Mouse (Mus musculus) CD4-positive, CD25-positive, alpha-beta regulatory T cell, adult 4 months (primary cell): ENCODE data around the gene Slc25a28. TPM values are rescaled to one million over a fixed set of nuclear protein-coding genes. Genes with fewer than 3 reads are reported as not detected.

ENCODE experiments used
- ATAC-seq: one replicate; pipeline ENCODE4 v1.8.0; 2017
- polyA plus RNA-seq, 2 experiments: library from polyadenylated mRNA; unstranded; fragments of 100-300 nt; shearing (Covaris generic); gene quantifications; one replicate each; pipeline ENCODE4 v1.2.1; 2017

Slc25a28 gene
- polyA plus RNA-seq, 2 experiments from 2014 or later, result 9.8 to 12.6 TPM

DNA sequence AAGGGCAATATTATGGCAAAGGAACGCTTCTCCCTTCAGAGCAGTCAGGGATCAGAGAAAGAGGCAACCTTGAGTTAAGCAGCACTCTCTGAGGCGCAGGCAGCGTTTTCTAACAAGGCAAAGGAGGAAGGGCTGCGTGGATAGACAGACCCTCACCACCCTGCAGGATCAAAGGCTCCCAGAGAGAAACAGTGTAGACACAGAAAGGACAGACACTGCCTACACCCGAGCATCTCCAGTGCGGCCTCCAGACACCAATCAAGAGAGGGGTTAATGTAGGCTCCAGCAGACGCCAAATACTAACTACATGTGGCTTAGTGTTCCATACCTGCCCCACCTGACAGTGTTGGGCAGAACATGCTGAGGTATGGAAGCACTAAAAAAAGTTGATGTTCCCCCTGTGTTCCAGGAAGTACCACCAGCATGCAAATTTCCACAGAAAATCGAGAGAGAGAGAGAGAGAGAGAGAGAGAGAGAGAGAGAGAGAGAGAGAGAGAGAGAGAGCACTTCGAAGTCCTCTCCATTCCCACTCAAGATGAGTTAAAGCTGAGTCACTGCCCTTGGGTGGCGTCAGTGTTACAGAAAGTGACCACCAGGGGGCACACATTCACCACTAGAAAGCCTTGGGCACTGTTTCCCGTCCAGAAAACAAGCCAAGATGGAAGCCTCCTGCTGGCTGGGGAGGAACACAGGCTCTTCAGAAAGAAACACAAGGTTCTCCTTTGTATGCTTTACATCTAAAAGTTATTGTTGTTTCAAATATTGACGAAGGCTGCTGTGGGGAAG is 44.0 kb downstream of the Slc25a28 start:
- ATAC-seq, result peak; percentile 90

DNA sequence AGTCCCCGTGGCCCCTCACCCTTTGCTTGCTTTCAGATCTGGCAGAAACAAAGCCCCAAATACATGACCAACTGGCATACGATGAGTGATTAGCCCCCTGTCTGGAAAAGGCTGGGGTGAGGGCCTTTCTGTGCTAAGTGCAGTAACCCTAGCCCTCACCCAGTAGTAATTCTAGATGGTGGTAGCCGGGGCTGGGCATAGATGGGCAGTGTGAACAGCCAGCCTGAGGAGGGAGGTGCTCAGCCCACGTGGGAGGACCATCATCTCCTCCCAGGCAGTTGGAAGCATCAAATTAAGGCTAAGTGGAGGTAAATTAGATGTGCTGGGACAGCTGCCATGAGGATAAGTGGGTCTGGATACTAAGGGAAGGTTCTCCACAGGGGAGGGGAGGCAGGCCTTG is 45.6 kb downstream of the Slc25a28 start:
- no peak for ATAC-seq

DNA sequence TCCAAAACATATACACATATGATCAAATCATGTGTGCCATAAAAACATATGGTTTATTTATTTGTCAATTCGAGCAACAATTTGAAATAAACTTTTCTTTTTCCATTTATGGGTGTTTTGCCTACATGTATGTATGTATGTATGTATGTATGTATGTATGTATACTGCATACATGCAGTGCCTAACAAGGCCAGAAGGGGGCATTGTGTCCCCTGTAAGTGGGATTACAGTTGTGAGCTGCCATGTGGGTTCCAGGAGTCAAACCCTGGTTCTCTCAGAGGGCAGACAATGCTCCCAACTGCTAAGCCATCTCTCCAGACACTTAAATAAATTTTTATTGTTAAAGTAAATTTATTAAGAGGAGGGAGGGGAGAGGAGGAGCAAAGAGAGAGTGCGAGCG is 47.3 kb downstream of the Slc25a28 start:
- no peak for ATAC-seq

DNA sequence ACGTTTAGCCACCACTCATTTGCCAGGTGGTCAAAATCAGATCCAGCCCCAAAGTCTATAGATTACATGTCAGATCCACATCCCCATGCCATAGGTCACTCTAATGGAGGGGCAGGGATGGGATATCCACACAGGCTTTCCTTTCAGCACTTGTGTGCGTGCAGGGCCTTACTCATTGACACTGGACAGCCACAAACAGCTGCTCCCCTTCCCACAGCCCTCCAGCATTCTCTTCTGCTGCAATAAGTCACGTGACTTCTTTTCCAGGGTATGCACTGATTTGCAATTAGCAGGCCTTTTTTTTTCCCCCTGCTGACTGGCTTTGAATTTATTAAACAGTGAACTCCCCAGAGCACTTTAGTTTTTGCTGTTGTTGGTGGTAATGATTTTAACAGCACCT is 48.5 kb downstream of the Slc25a28 start:
- ATAC-seq, result no peak

DNA sequence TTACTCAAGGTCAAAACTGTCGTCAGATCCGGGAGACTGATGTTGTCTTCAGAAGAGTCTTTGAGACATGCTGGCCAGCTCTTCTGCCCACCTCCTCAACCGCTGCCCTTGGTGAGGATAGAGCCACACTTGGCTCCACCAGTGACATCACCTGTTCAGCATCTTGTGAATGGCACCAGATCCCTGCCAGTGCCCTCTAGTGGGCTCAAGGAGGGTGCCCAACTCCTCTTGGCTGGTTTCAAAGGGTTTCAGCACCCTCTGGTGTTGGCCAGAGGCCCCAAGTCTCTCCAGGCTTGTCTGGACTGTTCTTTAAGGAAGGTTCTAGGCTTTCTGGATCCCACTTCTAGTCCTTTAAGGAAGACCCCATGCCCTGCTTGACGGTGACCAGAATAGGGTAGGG is 50.8 kb downstream of the Slc25a28 start:
- ATAC-seq, result peak; percentile 73

DNA sequence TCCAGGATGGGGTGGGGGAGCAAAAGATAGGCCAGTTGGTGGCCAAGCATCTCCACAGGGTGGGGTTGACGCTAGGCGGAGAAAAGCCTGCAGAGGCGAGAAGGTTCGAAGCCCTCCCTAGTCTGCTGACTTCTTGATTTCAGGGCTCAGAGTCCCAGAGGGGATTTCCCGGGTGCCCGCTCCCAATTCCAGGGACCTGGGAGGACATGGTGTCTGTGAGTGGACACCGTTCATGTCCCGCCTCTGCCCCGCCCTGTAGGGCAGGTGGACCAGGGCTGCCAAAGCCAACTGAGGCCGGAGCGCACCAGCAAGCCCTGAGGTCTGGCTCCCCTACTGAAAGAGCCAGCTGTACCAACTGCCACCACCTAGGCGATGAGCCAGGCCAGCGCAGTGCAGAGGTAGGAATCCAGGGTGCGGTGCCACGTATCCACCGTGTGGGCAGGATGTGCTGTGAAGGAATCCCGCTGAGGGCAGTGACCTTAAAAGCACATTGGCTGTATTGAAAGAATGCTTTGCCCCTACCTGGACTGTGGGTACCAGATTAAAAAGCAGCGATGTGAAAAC is 54.7 kb downstream of the Slc25a28 start:
- no peak for ATAC-seq

DNA sequence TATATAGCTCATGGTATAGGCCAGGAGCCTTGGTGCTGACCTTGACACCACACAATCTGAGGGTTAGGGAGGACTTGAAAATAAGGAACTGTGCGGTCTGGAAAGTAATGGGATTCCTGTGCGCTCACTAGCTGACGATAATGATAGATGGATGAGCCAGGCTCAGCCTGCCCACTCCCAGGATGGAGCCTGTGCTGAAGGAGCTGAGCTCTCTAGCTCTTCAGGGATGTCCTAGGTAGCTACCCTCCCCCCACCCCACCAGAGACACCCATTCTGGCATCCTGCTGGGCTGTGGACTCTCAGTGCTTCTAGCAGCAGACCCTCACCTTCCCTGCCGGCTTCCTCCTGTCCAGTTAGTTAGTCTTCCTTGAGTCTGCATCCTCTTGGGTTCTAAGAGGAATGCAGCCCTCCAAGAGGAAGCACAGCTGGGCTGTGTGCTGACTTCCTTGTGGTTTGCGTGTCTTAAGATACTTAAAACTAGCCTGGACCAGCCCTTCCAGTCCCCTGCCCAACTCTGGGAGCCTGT is 56.1 kb downstream of the Slc25a28 start:
- ATAC-seq, result no peak

DNA sequence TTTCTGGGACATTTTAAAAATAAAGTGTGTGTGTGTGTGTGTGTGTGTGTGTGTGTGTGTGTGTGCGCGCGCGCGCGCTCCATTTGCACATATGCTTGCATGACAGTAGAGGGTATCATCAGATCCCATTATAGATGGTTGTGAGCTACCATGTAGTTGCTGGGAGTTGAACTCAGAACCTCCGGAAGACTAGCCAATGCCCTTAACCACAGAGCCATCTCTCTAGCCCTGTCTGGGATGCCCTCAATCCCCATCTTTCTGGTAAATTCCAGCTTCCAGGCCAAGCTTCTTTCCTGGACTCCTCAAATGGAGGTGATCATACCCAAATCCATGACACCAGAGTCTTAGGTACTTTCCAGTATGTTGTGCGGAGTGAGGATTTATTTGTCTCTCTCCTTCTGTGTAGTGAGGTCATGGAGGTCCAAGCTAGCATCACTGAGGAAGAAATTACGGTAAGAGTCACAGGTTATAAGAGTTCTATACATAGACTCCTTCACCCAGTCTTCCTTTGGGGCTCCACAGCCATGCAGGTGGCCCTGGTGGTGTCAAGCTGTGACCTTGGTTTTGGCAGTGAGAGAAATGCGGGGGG is 56.8 kb downstream of the Slc25a28 start:
- ATAC-seq, result no peak

DNA sequence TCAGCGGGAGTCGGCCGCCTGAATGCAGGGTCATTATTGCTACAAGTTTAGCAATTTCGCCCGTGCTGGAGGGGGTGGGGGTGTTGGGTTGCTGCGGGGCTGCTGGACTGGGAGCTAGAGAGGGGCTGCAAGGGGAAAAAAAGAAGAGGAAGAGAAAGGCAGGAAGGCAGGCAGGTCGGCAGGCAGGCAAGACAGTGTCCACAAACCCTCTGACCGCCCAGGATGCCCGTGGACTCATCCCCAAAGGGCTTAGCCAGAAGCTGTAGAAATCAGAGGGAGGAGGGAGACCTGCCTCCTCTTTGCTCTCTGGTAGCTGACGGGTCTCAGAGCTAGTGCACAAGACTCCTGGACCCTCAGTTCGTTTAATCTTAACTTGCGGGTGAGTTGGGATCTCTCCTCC is 57.8 kb downstream of the Slc25a28 start:
- ATAC-seq, result no peak

DNA sequence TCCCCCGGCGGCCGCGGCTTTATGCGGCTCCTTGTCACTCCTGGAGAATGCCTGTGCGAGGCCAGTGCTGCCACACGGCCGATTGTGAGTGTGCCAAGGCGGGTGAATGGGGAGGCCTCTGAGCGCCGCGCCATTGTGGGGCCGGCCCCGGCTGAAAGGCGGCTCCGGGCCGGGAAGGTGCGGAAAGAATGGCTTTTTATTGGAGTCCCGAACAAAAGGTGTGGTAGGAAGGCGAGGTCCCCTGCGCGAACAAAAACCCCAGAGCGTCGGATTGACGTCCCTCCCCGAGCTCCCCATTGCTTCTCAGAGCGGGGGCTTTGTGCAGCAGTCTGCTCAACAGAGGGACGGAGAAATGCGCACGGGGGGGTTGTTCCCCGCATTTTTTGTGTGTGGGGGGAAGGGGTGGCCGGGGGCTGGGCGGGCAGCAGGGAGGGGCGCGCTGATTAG is 58.2 kb downstream of the Slc25a28 start:
- ATAC-seq, result no peak

DNA sequence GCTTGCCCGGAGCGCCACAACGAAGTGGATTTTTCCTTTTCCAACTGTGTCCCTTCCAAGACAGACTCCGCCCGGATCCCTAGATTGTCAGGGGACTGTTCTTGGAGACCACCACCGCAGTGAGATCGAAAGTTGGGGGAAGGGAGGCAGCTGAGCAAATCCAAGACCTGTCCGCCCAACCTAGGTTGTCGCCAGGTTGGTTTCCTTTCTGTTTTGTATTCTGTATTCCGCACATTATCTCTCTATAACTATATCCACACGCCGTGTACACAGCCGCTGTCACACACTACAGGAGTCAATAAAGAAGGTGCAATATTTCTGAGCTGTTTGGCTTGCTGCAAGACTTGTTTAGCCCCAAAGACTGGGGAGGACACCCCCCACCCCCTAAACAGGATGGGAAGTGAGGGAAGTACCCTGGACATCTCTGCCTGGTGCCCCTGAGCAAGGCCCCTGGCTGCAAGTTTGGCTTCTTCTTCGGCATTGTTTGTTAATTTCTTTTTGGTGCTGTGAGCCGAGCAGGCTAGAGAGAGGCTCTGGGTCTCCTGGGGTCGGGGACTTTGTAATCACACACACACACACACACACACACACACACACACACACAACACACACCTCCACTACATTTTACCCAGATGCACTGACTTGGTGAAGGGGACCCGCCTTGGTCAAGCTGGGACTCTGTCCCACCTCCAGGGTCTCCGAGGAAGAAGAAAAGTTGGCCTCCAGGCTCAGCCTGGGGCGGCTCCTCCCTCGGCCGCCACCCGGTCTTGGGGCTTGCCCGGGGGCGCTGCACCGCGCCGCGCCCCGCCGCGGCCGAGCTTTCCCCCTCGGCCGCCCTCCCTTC is 58.9 kb downstream of the Slc25a28 start:
- ATAC-seq, result no peak

DNA sequence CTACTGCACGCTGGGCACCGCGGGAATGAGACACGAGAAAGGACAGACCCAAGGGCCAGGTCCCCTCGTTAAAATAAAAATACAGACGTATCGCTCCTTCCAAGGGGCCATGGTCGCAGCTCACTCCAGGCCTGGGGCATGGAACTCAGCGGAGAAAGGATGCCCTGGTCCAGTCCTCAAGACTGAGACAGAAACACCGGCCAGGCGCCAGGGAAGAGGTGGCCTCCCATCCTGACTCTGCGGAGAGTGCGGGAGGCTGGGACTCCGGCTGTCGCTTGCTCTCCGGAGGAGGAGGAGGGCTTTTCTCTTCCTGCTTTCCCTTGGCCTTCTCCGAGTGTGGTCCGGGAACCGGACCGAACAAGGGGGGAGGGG is 59.6 kb downstream of the Slc25a28 start:
- ATAC-seq, result no peak

DNA sequence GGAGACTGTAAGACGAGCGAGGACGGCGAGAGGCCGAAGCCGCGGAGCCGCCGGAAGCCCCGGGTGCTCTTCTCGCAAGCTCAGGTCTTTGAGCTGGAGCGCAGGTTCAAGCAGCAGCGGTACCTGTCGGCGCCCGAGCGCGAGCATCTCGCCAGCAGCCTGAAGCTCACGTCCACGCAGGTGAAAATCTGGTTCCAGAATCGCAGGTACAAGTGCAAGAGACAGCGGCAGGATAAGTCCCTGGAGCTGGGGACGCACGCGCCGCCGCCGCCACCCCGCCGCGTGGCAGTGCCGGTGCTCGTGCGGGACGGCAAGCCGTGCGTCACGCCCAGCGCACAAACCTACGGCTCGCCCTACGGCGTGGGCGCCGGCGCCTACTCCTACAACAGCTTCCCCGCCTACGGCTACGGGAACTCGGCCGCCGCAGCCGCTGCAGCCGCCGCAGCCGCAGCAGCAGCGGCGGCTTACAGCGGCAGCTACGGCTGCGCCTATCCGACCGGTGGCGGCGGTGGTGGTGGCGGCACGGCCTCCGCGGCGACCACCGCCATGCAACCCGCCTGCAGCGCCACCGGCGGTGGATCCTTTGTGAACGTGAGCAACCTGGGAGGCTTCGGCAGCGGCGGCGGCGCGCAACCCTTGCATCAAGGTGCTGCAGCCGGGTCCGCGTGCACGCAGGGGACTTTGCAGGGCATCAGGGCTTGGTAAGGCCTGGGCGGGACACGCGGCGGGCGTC is 60.2 kb downstream of the Slc25a28 start:
- peak; percentile 38 for ATAC-seq

Other genes starting within 250 kb of the Slc25a28 start
- gene Cnnm1, start 234.4 kb downstream of the Slc25a28 start, polyA plus RNA-seq, result not detected
- 10 to 100 TPM; 40.4 to 50.6 TPM for gene Got1, start 150.3 kb downstream of the Slc25a28 start, polyA plus RNA-seq
- not detected for gene Nkx2-3, start 62.6 kb downstream of the Slc25a28 start, polyA plus RNA-seq
- gene Entpd7, start 14.8 kb upstream of the Slc25a28 start, polyA plus RNA-seq, result 1 to 10 TPM; 6.7 to 7.1 TPM
- gene Cutc, start 78.1 kb upstream of the Slc25a28 start, polyA plus RNA-seq, result 10 to 100 TPM; 12.5 to 16.8 TPM
- gene Cox15, start 78.1 kb upstream of the Slc25a28 start, polyA plus RNA-seq, result 10 to 100 TPM in 1 of 2 experiments, 1 to 10 TPM in 1; 7.4 to 14.6 TPM
- gene Abcc2, start 107.3 kb upstream of the Slc25a28 start, polyA plus RNA-seq, result not detected